1 mouse cellular context compared by ENCODE assay signal in genomic region chr9:46069013-46069412, GRCm38 (mm10).
TF ChIP-seq lines count a peak whose summit lies in the region.

No protein-coding gene starts in this region.

TF ChIP-seq in CH12.LX, 34 proteins besides CTCF, POLR2A, EP300 and RAD21:
- TF ChIP-seq ETS1 (conservative IDR thresholded peaks at IDR 0.05; ENCODE audit: low read depth, low read length) (0 out of 2 replicates have a peak, but pooled peaks have one; percentile 30), KAT2A (IDR thresholded peaks at IDR 0.05; ENCODE audit: insufficient replicate concordance, low read length) (no peak), MEF2A (IDR thresholded peaks at IDR 0.05; ENCODE audit: borderline replicate concordance, low read depth, low read length) (no peak), BHLHE40 (IDR thresholded peaks at IDR 0.05; ENCODE audit: low read depth, low read length) (peak; percentile 45)
TF ChIP-seq in CH12.LX: peak in this region for 2.
